ENCODE assay signal across 20 mouse cellular contexts in the genomic region with DNA sequence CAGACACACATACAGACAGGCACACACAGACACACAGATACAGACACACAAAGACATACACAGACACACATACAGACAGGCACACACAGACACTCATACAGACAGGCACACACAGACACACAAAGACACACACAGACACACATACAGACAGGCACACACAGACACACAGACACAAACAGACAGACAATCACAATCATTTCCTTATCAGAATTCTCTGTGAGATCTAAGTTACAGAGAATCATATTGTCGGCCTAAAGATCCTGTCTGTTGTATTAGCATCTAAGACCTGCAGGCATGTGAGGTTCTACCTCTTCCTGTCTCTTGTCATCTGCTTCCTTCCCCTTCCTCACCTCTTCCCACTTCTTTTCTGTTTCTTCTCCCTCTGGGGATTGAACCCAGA.
DNase-seq lines count a peak whose midpoint lies in the region; ATAC-seq and TF ChIP-seq lines count a peak whose summit lies in the region.
"Had no signal": no experiment of that assay in that cellular context is flagged by ENCODE, and none has a peak within 500 bp of the region (broad histone marks: within the 10 kb centered on the region; RNA-seq: fewer than 3 reads in every experiment).

No protein-coding gene starts in this region.

- H3K27ac ChIP-seq in hindbrain, embryonic 12.5 days: peak overlapping the region; percentile 26; the same call in 1 of the 2 replicates
- H3K27ac ChIP-seq in hindbrain, embryonic 13.5 days: no peak overlapping the region; the same call in 1 of the 2 replicates
- H3K27ac ChIP-seq in embryonic facial prominence, embryonic 10.5 days (replicated peaks): peak overlapping the region; percentile 41; the same call in 1 of the 2 replicates
- H3K27ac ChIP-seq in liver, embryonic 14.5 days: peak overlapping the region; percentile 87
- H3K27ac ChIP-seq: kidney, postnatal 0 days; macrophage; stomach, postnatal 0 days had no signal

- H3K9me3 ChIP-seq in hindbrain, embryonic 12.5 days (replicated peaks): no peaks in the 10 kb centered on the region
- no peaks in the 10 kb centered on the region for H3K9me3 ChIP-seq in hindbrain, embryonic 13.5 days
- no peaks in the 10 kb centered on the region for H3K9me3 ChIP-seq in embryonic facial prominence, embryonic 10.5 days
- no peaks in the 10 kb centered on the region for H3K9me3 ChIP-seq in liver, embryonic 14.5 days (ENCODE audit: control insufficient read depth, low read length)
- H3K9me3 ChIP-seq: hindbrain, embryonic 10.5 days had no signal

- no peak for TF ChIP-seq CTCF in liver, embryonic 14.5 days (IDR thresholded peaks at IDR 0.05; ENCODE audit: low read depth)

- no peaks in the 10 kb centered on the region for H3K27me3 ChIP-seq in hindbrain, embryonic 12.5 days
- H3K27me3 ChIP-seq in hindbrain, embryonic 13.5 days: no peaks in the 10 kb centered on the region
- H3K27me3 ChIP-seq in embryonic facial prominence, embryonic 10.5 days (replicated peaks; ENCODE audit: low read depth, poor library complexity, severe bottlenecking): peaks cover 18% of the 10 kb centered on the region; the same call in 1 of the 2 replicates
- H3K27me3 ChIP-seq in liver, embryonic 14.5 days (ENCODE audit: control insufficient read depth, insufficient read depth, low read length): no peaks in the 10 kb centered on the region

- H3K9ac ChIP-seq in hindbrain, embryonic 12.5 days: no peak overlapping the region
- H3K9ac ChIP-seq in hindbrain, embryonic 13.5 days: no peak overlapping the region
- H3K9ac ChIP-seq in liver, embryonic 14.5 days (replicated peaks): no peak overlapping the region

- no peak for ATAC-seq in hindbrain, embryonic 12.5 days (ENCODE audit: low FRiP score)
- no peak for ATAC-seq in hindbrain, embryonic 13.5 days (ENCODE audit: low FRiP score)
- ATAC-seq in liver, embryonic 14.5 days (ENCODE audit: insufficient read depth): no peak
- ATAC-seq: lung, postnatal 0 days; Patski had no signal

- DNase-seq in CD4-positive, CD25-positive, alpha-beta regulatory T cell, adult 2 months (ENCODE audit: low read depth, low spot score): peak; percentile 55
- no peak for DNase-seq in embryonic facial prominence, embryonic 10.5 days (ENCODE audit: low spot score)
- no peak for DNase-seq in liver, embryonic 14.5 days (ENCODE audit: low read depth in 3 of 3, low spot score in 3 of 3)
- DNase-seq in layer of hippocampus, adult 9-11 months: no peak
- DNase-seq in heart, postnatal 36 days: no peak
- no peak for DNase-seq in kidney, adult 8-10 months
- DNase-seq: adrenal gland, adult 8-10 months; cerebellum, adult 18-20 months; cerebellum, postnatal 25 days; kidney, adult 11 months; left cerebral cortex, postnatal 4 days had no signal

- no peak overlapping the region for H3K4me3 ChIP-seq in hindbrain, embryonic 12.5 days
- H3K4me3 ChIP-seq in hindbrain, embryonic 13.5 days: no peak overlapping the region
- H3K4me3 ChIP-seq in embryonic facial prominence, embryonic 10.5 days: no peak overlapping the region
- no peak overlapping the region for H3K4me3 ChIP-seq in liver, embryonic 14.5 days (ENCODE audit: insufficient read depth in 1 of 2, low read depth in 2 of 2, low read length in 2 of 2)
- H3K4me3 ChIP-seq: hindbrain, embryonic 10.5 days had no signal

- H3K4me1 ChIP-seq in hindbrain, embryonic 12.5 days: peaks cover 51% of the 10 kb centered on the region
- H3K4me1 ChIP-seq in hindbrain, embryonic 13.5 days (replicated peaks): peaks cover 50% of the 10 kb centered on the region
- peaks cover 78% of the 10 kb centered on the region for H3K4me1 ChIP-seq in embryonic facial prominence, embryonic 10.5 days
- peaks cover 52 to 58% of the 10 kb centered on the region in 2 experiments for H3K4me1 ChIP-seq in liver, embryonic 14.5 days (replicated peaks; ENCODE audit: control insufficient read depth in 2 of 2, insufficient read depth in 2 of 2, low read length in 1 of 2)

- WGBS in hindbrain, embryonic 12.5 days: 69% methylated on average over 1 of the region's 1 CpGs
- 91% methylated on average over 1 of the region's 1 CpGs for WGBS in hindbrain, embryonic 13.5 days
- 76% methylated on average over 1 of the region's 1 CpGs for WGBS in embryonic facial prominence, embryonic 10.5 days
- 24% methylated on average over 1 of the region's 1 CpGs for WGBS in liver, embryonic 14.5 days (ENCODE audit: insufficient replicate concordance)

- H3K4me2 ChIP-seq in hindbrain, embryonic 12.5 days (replicated peaks): no peak overlapping the region
- no peak overlapping the region for H3K4me2 ChIP-seq in hindbrain, embryonic 13.5 days
- H3K4me2 ChIP-seq in liver, embryonic 14.5 days (ENCODE audit: low read depth): no peak overlapping the region
- H3K4me2 ChIP-seq: heart, embryonic 11.5 days had no signal

- intact Hi-C loops in heart, postnatal 36 days (cut with DNase I): no loop called here

- no peaks in the 10 kb centered on the region for H3K36me3 ChIP-seq in hindbrain, embryonic 12.5 days
- H3K36me3 ChIP-seq in hindbrain, embryonic 13.5 days: no peaks in the 10 kb centered on the region
- no peaks in the 10 kb centered on the region for H3K36me3 ChIP-seq in embryonic facial prominence, embryonic 10.5 days (replicated peaks)
- no peaks in the 10 kb centered on the region for H3K36me3 ChIP-seq in liver, embryonic 14.5 days (replicated peaks; ENCODE audit: control insufficient read depth, insufficient read depth, low read depth)
- H3K36me3 ChIP-seq: hindbrain, embryonic 10.5 days had no signal

- TF ChIP-seq EP300 in liver, embryonic 14.5 days (IDR thresholded peaks at IDR 0.05; ENCODE audit: low read depth): no peak
